Mouse (Mus musculus) urinary bladder, postnatal 25 days (tissue): ENCODE data around the gene Alg5.
"Not testable (repeated sequence)": the region's sequence is repeated elsewhere in the genome, so short reads cannot be mapped to it uniquely, and the experiment has no call there.

Experiments used
- DNase-seq: peaks from one replicate; pipeline ENCODE4 v3.0.0; 2022; ENCODE audit warnings: low spot score

Alg5 gene

GRCm38 (mm10) chr3:54735247-54736046 is at the start of gene Alg5, which contains the start of gene Exosc8:
Gene Alg5 (plus strand): TSS chr3:54735539.
Gene Exosc8 (minus strand): TSS chr3:54735393.
- peak; percentile 97 for DNase-seq

- no peak for DNase-seq
Measured at GRCm38 (mm10) chr3:54687245-54687644, 48.1 kb upstream of the Alg5 start.

GRCm38 (mm10) chr3:54689091-54689490 is 46.2 kb upstream of the Alg5 start:
- no peak for DNase-seq

- DNase-seq = peak; percentile 82
Measured at GRCm38 (mm10) chr3:54692202-54693055, 42.9 kb upstream of the Alg5 start, which contains the start of gene Supt20. Gene Supt20 (plus strand): TSS chr3:54692807.

- no peak for DNase-seq
Measured at GRCm38 (mm10) chr3:54693056-54693415, 42.3 kb upstream of the Alg5 start.

GRCm38 (mm10) chr3:54699759-54700301 is 35.5 kb upstream of the Alg5 start:
- no peak for DNase-seq

GRCm38 (mm10) chr3:54704106-54704505 is 31.2 kb upstream of the Alg5 start:
- not testable (repeated sequence) for DNase-seq

GRCm38 (mm10) chr3:54708972-54709371 is 26.4 kb upstream of the Alg5 start:
- DNase-seq = no peak

GRCm38 (mm10) chr3:54714253-54714652 is 21.1 kb upstream of the Alg5 start, which contains the start of gene Gm21958:
Gene Gm21958 (minus strand): TSS chr3:54714353.
- DNase-seq = no peak

GRCm38 (mm10) chr3:54715461-54715860 is 19.9 kb upstream of the Alg5 start:
- no peak for DNase-seq

GRCm38 (mm10) chr3:54717348-54717747 is 18.0 kb upstream of the Alg5 start:
- no peak for DNase-seq

- no peak for DNase-seq
Measured at GRCm38 (mm10) chr3:54718947-54719346, 16.4 kb upstream of the Alg5 start.

GRCm38 (mm10) chr3:54723741-54724500 is 11.4 kb upstream of the Alg5 start:
- no peak for DNase-seq

- no peak for DNase-seq
Measured at GRCm38 (mm10) chr3:54725344-54725743, 10.0 kb upstream of the Alg5 start.

GRCm38 (mm10) chr3:54727588-54727987 is 7.8 kb upstream of the Alg5 start:
- DNase-seq = no peak

GRCm38 (mm10) chr3:54728100-54728499 is 7.2 kb upstream of the Alg5 start:
- no peak for DNase-seq

- DNase-seq = no peak
Measured at GRCm38 (mm10) chr3:54731626-54732150, 3.7 kb upstream of the Alg5 start.

- no peak for DNase-seq
Measured at GRCm38 (mm10) chr3:54732371-54732770, 3.0 kb upstream of the Alg5 start.

- DNase-seq = peak; percentile 90
Measured at GRCm38 (mm10) chr3:54734411-54735246, 710 bp upstream of the Alg5 start.

GRCm38 (mm10) chr3:54736101-54736927 is 975 bp downstream of the Alg5 start:
- peak; percentile 11 for DNase-seq
